Mouse (Mus musculus) heart, embryonic 13.5 days (tissue): ENCODE measurements around the gene Lyzl4. TPM values are rescaled to one million over a fixed set of nuclear protein-coding genes. Genes with fewer than 3 reads are reported as not detected.

Experiments used
- ATAC-seq: fragments of 200-750 bp; cut with Nextera tagmentation; 2 replicates; pipeline ENCODE4 v1.8.0; 2017; ENCODE audit warnings: moderate TSS enrichment; ENCODE audit not compliant: insufficient number of reproducible peaks, low FRiP score, low TSS enrichment; ENCODE audit errors: extremely low read depth
- H3K27ac ChIP-seq: fragments of 300-500 bp; sonication (generic); replicated peaks from 2 replicates; pipeline ENCODE4 v1.5.1; 2015; ENCODE audit warnings: moderate library complexity, mild to moderate bottlenecking, inconsistent platforms
- H3K27me3 ChIP-seq: fragments of 300-500 bp; sonication (generic); replicated peaks from 2 replicates; pipeline ENCODE4 v1.6.1; 2015; ENCODE audit warnings: mild to moderate bottlenecking, inconsistent platforms
- H3K36me3 ChIP-seq: fragments of 300-500 bp; sonication (generic); 2 replicates; pipeline ENCODE4 v1.6.1; 2015; ENCODE audit warnings: mild to moderate bottlenecking, inconsistent platforms
- H3K4me1 ChIP-seq: fragments of 300-500 bp; sonication (generic); 2 replicates; pipeline ENCODE4 v1.6.1; 2015; ENCODE audit warnings: inconsistent platforms
- H3K4me2 ChIP-seq: fragments of 300-500 bp; sonication (generic); 2 replicates; pipeline ENCODE4 v1.6.1; 2015; ENCODE audit warnings: inconsistent platforms, mild to moderate bottlenecking, moderate library complexity
- H3K4me3 ChIP-seq: fragments of 300-500 bp; sonication (generic); 2 replicates; pipeline ENCODE4 v1.5.1; 2015; ENCODE audit warnings: moderate library complexity, mild to moderate bottlenecking, inconsistent platforms
- H3K9ac ChIP-seq: fragments of 300-500 bp; sonication (generic); 2 replicates; pipeline ENCODE4 v1.6.1; 2015; ENCODE audit warnings: inconsistent platforms, mild to moderate bottlenecking, moderate library complexity
- H3K9me3 ChIP-seq: fragments of 300-500 bp; sonication (generic); 2 replicates; pipeline ENCODE4 v1.6.1; 2016; ENCODE audit warnings: inconsistent platforms
- WGBS: fragments of 180-500 bp; shearing (Covaris S2); methylation state at CpG from one replicate; pipeline ENCODE4 v1.1.7; 2015; ENCODE audit warnings: mixed read lengths; 5-methylcytosine and 5-hydroxymethylcytosine counted together
- polyA plus RNA-seq: library from polyadenylated mRNA; unstranded; fragments of >200 nt; fragmentation: Nextera tagmentation; extraction: Ambion mirVana; gene quantifications from 2 replicates; pipeline ENCODE4 v1.2.1, GENCODE M21; 2015

Lyzl4 gene
- polyA plus RNA-seq, 1 experiment from 2014 or later = not detected

GRCm38 (mm10) chr9:121623235-121623634, 18.7 kb downstream of the Lyzl4 start:
- peaks cover 10% of the 10 kb centered on the region; the same call in 1 of the 2 replicates for H3K4me1 ChIP-seq
- no peak overlapping the region for H3K27ac ChIP-seq
- peaks cover 11% of the 10 kb centered on the region; the same call in 1 of the 2 replicates for H3K27me3 ChIP-seq
- WGBS = 77% methylated on average over 4 of the region's 4 CpGs
- no peak overlapping the region for H3K9ac ChIP-seq
- no peak overlapping the region for H3K4me2 ChIP-seq
- H3K36me3 ChIP-seq = no peaks in the 10 kb centered on the region
- H3K9me3 ChIP-seq = no peaks in the 10 kb centered on the region
- H3K4me3 ChIP-seq = no peak overlapping the region
- no peak for ATAC-seq

GRCm38 (mm10) chr9:121619441-121619840, 22.5 kb downstream of the Lyzl4 start:
- Histone ChIP-seq H3K4me3 (no peak overlapping the region), H3K4me1 (peaks cover 14% of the 10 kb centered on the region; the same call in 1 of the 2 replicates), H3K27me3 (peaks cover 16% of the 10 kb centered on the region), H3K9me3 (no peaks in the 10 kb centered on the region), H3K27ac (no peak overlapping the region), H3K36me3 (no peaks in the 10 kb centered on the region), H3K4me2 (no peak overlapping the region), H3K9ac (no peak overlapping the region)
- WGBS = 49% methylated on average over 7 of the region's 7 CpGs
- no peak for ATAC-seq

GRCm38 (mm10) chr9:121616471-121616870, 25.4 kb downstream of the Lyzl4 start:
- 0 out of 2 replicates have a peak, but pooled peaks cover under 1% of the 10 kb centered on the region for H3K9me3 ChIP-seq
- H3K4me1 ChIP-seq = peaks cover 15% of the 10 kb centered on the region
- ATAC-seq = no peak
- no peak overlapping the region for H3K4me3 ChIP-seq
- no peak overlapping the region for H3K9ac ChIP-seq
- no peaks in the 10 kb centered on the region for H3K36me3 ChIP-seq
- no peak overlapping the region for H3K27ac ChIP-seq
- no peak overlapping the region for H3K4me2 ChIP-seq
- WGBS = 52% methylated on average over 3 of the region's 3 CpGs
- H3K27me3 ChIP-seq = peaks cover 17% of the 10 kb centered on the region

GRCm38 (mm10) chr9:121614241-121614757, 27.6 kb downstream of the Lyzl4 start:
- Histone ChIP-seq H3K4me3 (no peak overlapping the region), H3K27me3 (peaks cover 20% of the 10 kb centered on the region), H3K27ac (no peak overlapping the region), H3K36me3 (no peaks in the 10 kb centered on the region), H3K9ac (no peak overlapping the region), H3K4me1 (peaks cover 15% of the 10 kb centered on the region), H3K4me2 (no peak overlapping the region), H3K9me3 (0 out of 2 replicates have a peak, but pooled peaks cover 8% of the 10 kb centered on the region)
- ATAC-seq = no peak

- Histone ChIP-seq H3K27me3 (peaks cover 17% of the 10 kb centered on the region), H3K27ac (no peak overlapping the region), H3K9me3 (0 out of 2 replicates have a peak, but pooled peaks cover 8% of the 10 kb centered on the region), H3K36me3 (no peaks in the 10 kb centered on the region), H3K9ac (no peak overlapping the region), H3K4me2 (no peak overlapping the region), H3K4me3 (no peak overlapping the region), H3K4me1 (peaks cover 15% of the 10 kb centered on the region)
- 7% methylated on average over 5 of the region's 5 CpGs for WGBS
- peak; percentile 37; the same call in 1 of the 2 replicates for ATAC-seq
These were observed 28.7 kb downstream of the Lyzl4 start for GRCm38 (mm10) chr9:121613192-121613591.

- no peak overlapping the region for H3K27ac ChIP-seq
- 53% methylated on average over 6 of the region's 6 CpGs for WGBS
- H3K9me3 ChIP-seq = 0 out of 2 replicates have a peak, but pooled peaks cover 8% of the 10 kb centered on the region
- H3K9ac ChIP-seq = no peak overlapping the region
- H3K36me3 ChIP-seq = no peaks in the 10 kb centered on the region
- no peak overlapping the region for H3K4me3 ChIP-seq
- H3K4me1 ChIP-seq = peaks cover 11% of the 10 kb centered on the region
- H3K4me2 ChIP-seq = no peak overlapping the region
- ATAC-seq = no peak
- peaks cover 29% of the 10 kb centered on the region for H3K27me3 ChIP-seq
These were observed 32.5 kb downstream of the Lyzl4 start for GRCm38 (mm10) chr9:121609381-121609780.

GRCm38 (mm10) chr9:121606498-121607096, 35.3 kb downstream of the Lyzl4 start:
- peaks cover 1% of the 10 kb centered on the region; the same call in 1 of the 2 replicates for H3K4me1 ChIP-seq
- no peak overlapping the region for H3K9ac ChIP-seq
- H3K27me3 ChIP-seq = peaks cover 32% of the 10 kb centered on the region
- WGBS = 37% methylated on average over 1 of the region's 1 CpGs
- H3K36me3 ChIP-seq = no peaks in the 10 kb centered on the region
- no peak for ATAC-seq
- no peak overlapping the region for H3K4me2 ChIP-seq
- H3K4me3 ChIP-seq = no peak overlapping the region
- H3K9me3 ChIP-seq = 0 out of 2 replicates have a peak, but pooled peaks cover 8% of the 10 kb centered on the region
- H3K27ac ChIP-seq = no peak overlapping the region

- Histone ChIP-seq H3K27me3 (peaks cover 33% of the 10 kb centered on the region), H3K9ac (no peak overlapping the region), H3K4me2 (no peak overlapping the region), H3K4me3 (no peak overlapping the region), H3K27ac (no peak overlapping the region), H3K36me3 (no peaks in the 10 kb centered on the region), H3K4me1 (peaks cover 11% of the 10 kb centered on the region), H3K9me3 (no peaks in the 10 kb centered on the region)
- WGBS = 45% methylated on average over 12 of the region's 12 CpGs
- no peak for ATAC-seq
These were observed 36.2 kb downstream of the Lyzl4 start for GRCm38 (mm10) chr9:121605414-121606278.

- H3K4me2 ChIP-seq = no peak overlapping the region
- no peak for ATAC-seq
These were observed 39.5 kb downstream of the Lyzl4 start for GRCm38 (mm10) chr9:121602381-121602780.

GRCm38 (mm10) chr9:121600861-121601427, 41.0 kb downstream of the Lyzl4 start:
- no peak overlapping the region for H3K27ac ChIP-seq
- no peak overlapping the region for H3K4me2 ChIP-seq
- H3K9me3 ChIP-seq = no peaks in the 10 kb centered on the region
- ATAC-seq = no peak
- WGBS = 16% methylated on average over 6 of the region's 6 CpGs
- no peaks in the 10 kb centered on the region for H3K36me3 ChIP-seq
- peaks cover 19% of the 10 kb centered on the region for H3K4me1 ChIP-seq
- H3K4me3 ChIP-seq = no peak overlapping the region
- peaks cover 14% of the 10 kb centered on the region; the same call in 1 of the 2 replicates for H3K27me3 ChIP-seq
- H3K9ac ChIP-seq = no peak overlapping the region

More at GRCm38 (mm10) chr9:121602381-121602780, 39.5 kb downstream of the Lyzl4 start:
- Histone ChIP-seq H3K9me3 (no peaks in the 10 kb centered on the region), H3K36me3 (no peaks in the 10 kb centered on the region), H3K4me3 (no peak overlapping the region), H3K27me3 (peaks cover 23% of the 10 kb centered on the region), H3K9ac (no peak overlapping the region), H3K27ac (no peak overlapping the region), H3K4me1 (peaks cover 19% of the 10 kb centered on the region)
- WGBS = 79% methylated on average over 2 of the region's 2 CpGs
